Mouse (Mus musculus) ES-CJ7 (cell line): ENCODE results near the gene Pgbd1.

Source experiments
- DNase-seq: peaks from one replicate; pipeline ENCODE4 v3.0.0; 2011; ENCODE audit warnings: low read depth, low spot score

Gene Pgbd1

DNA sequence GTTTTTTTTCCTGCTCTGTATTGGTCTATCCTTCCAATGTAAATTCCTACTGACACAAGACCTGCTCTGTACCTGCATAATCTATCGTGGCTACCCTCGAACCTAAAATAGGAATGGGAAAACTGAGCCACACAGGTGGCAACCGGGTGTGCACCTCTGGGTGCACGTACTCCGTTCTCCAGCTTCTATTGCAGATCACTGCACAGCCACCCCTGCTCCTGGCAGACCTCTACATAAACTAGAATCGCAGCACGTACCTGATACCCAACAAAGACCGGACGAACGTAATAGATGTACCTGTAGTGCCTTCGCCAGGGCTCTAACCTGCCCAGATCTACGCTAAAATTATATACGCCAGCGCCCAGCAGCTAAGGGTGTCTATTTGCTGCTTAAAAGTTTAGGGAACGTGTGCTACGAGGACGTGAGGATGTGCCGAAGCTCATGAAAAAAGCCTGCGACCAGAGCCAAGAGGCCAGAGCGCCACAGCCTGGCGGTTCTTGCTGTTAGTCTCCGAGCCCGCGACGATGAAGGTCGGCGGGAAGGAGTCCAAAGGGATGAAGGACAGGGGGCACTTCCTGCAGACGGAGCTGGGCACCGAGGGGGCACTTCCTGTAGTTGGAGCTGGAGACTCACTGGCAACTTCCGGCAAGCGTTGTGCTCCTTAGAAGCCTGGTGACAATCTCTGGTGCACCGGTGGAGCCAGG is at the start of gene Pgbd1:
Gene Pgbd1 (minus strand): TSS at position 556 of the 704 bp plus-strand sequence.
- peak; percentile 84 for DNase-seq

DNA sequence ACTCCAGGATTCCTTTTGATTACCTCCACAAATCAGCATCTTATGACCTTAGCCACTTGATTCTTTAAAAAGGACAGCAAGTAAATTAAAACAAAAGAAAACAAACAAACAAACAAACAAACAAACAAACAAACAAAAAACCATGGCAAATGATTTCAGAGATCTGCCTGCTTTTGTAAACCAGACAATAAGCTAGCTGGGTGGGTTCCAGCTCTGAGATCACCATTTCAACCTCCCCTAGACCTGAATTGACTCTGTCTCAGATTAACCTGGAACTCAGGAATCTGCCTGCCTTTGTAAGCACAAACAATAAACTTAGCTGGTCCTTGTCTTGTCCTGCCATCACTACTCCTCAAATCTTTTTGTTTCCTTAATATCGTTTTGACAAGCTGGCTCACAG is 46.0 kb upstream of the Pgbd1 start:
- peak; percentile 47 for DNase-seq

DNA sequence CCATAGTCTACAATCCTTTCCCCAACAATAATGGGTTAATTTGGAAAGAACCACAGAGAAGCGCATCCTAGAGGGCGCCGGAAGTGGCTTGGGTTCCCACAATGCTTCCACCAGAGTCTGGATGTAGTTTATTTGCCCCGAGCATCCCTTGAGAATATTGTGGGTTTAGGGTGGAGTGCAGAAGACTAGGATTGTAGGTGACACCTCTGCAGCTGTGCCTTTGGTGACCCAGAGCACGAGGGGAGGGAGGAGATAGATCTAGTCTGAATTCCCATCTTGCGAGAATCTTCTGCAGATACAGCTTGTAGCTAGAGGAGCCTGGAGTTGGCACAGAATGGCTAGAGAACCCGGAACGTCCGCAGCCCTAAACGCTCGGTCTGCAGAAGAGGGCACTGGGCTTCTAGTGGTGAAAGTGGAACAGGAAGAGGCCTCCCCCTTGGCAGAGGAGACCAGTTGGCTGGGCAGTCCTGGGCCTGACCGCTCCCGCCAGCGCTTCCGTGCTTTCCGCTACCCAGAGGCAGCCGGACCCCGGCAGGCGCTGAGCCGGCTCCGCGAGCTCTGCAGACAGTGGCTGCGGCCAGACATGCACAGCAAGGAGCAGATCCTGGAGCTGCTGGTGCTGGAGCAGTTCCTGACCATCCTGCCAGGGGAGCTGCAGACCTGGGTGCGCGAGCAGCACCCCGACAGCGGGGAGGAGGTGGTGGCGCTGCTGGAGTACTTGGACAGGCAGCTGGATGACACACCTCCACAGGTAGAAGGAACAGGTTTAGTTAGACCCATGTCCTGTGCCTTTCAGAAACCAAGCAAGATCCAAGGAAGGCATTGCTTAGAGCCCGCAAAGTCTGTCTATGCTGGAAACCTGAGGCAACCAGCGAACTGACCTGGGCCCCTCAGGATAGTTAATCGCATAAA is 38.2 kb upstream of the Pgbd1 start, which contains the start of the genes Zkscan4 and Gm10065:
Gene Zkscan4 (plus strand): TSS at position 149 of the 912 bp plus-strand sequence.
Gene Gm10065 (minus strand): TSS at position 683 of the 912 bp plus-strand sequence.
- peak; percentile 43 for DNase-seq

GRCm38 (mm10) chr13:21472427-21472826 is 31.6 kb upstream of the Pgbd1 start:
- no peak for DNase-seq

DNA sequence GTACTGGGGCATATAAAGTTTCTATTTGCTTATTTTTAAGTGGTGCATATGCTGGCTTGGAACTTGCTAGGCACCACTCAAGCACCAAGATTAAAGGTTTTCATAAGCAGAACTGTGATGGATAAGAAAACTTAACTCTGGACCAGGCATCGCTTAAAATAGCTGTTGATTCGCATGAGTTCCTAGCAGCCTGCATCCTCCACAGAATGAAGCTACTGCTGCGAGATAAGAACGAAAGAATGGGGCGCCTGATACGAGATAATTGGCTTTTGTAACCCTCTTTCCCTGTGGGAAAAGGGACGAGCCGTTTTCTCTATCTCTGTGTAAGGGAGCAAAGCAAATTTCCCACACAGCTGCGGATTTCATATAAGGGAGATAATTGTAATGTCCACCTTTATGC is 28.2 kb upstream of the Pgbd1 start:
- no peak for DNase-seq

DNA sequence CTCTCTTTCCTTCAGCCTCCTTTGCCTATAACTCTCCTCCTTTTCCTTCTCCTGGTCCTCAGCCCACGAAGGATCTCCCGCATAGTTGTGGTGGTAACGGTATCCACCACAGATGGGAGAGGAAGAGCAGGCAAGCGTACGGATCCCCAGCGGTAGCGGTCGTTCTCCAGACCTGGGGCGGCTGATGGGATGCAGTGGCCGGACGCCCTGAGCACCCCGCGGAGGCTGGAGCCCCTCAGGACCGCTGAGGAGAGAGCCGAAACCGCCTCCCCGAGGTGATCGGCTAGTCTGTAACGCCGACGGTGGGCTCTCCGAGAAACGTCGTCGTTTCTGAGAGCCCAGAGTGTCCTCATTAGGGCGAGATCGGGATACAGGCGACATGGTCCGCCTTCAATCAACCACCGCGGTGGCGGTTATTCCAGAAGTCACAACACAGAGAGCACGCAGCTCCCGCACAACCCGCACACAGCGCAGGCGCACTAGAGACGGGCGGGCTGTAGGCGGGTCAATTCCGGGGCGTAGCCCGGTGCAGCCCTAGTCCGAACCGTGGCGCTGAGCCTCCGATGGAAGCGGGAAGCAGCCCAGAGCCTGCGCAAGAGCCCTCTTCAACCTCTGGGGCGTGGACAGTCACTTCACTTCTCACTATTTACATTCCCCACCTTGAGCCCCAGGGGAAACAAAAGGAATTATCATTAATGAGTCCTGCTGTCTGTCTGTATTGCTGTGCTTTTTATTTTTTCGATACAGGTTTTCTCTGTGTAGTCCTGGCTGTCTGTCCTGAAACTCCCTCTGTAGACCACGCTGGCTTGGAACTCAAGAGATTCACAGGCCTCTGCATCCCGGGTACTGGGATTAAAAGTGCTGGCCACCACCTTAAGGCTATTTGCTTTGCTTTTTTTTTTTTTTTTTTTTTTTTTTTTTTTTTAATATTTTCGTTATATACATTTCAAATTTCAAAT is 27.5 kb upstream of the Pgbd1 start, which contains the start of gene Nkapl:
Gene Nkapl (minus strand): TSS at position 449 of the 959 bp plus-strand sequence.
- DNase-seq = peak; percentile 93

DNA sequence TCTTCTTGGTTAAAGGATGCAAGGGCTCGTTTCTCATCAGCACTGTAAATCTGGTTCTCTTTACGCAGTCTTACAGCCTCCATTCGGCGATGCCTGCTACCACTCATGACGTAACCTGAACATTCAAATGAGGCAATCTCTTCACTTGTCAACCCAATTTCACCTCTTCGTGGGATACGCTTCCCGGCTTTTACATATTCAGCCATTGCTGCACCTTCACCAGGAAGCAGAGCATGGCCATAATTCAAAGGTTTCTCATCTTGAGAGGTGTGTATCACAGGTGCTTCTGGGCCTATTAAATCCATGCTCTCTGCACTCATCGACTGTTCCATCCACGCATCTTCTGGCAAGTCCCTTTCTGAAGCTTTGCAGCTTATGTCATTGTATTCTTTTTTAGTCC is 26.5 kb upstream of the Pgbd1 start:
- DNase-seq = no peak

- peak; percentile 71 for DNase-seq
Measured at GRCm38 (mm10) chr13:21462516-21462915, 21.7 kb upstream of the Pgbd1 start.

DNA sequence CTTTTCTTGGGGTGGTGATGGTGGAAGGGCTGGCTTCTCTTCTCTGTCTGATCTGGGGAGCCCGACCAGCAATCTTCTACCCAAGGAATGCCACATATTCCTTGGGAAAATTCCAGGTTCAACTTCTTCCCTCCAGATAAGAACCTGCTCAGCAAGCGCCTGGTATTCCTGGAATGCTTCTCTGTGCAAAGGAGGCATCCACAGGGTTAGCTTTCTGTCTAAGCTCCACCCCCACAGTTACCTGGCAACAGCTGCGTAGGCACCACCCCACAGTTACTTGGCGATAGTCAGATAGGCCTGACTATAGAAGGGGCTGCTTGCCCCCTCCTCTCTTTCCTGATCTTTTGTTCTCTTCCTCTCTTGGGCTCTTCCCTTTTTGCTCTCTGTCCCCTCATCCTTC is 15.5 kb upstream of the Pgbd1 start:
- peak; percentile 86 for DNase-seq

DNA sequence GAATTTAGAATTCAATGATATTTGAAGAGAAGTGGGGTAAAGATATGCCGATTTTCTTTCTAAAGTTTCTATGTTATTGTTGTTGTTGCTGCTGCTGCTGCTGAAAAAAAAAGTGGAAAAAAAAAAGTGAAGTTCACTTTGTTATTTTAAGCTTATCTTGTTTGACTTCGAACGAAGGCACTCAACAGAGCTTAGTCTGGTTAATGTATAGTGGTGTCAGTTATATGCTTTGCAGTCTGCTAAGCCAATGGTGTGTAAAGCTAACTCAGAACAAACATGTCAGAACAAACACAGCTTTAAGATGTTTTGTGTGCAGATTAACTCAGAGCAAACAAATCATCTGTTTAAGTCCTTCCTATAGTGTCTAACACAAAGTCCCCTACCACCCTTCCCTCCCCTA is 13.3 kb upstream of the Pgbd1 start:
- no peak for DNase-seq

- DNase-seq = peak; percentile 90
Measured at GRCm38 (mm10) chr13:21453449-21453848, 12.6 kb upstream of the Pgbd1 start, which contains the start of gene Zscan26. TSS of gene Zscan26 (minus strand) at chr13:21453730.

- no peak for DNase-seq
Measured at GRCm38 (mm10) chr13:21453042-21453441, 12.2 kb upstream of the Pgbd1 start.

- no peak for DNase-seq
Measured at GRCm38 (mm10) chr13:21447856-21448614, 7.2 kb upstream of the Pgbd1 start.

- no peak for DNase-seq
Measured at GRCm38 (mm10) chr13:21446796-21447195, 5.9 kb upstream of the Pgbd1 start.

- no peak for DNase-seq
Measured at GRCm38 (mm10) chr13:21441207-21441572, 332 bp upstream of the Pgbd1 start.

DNA sequence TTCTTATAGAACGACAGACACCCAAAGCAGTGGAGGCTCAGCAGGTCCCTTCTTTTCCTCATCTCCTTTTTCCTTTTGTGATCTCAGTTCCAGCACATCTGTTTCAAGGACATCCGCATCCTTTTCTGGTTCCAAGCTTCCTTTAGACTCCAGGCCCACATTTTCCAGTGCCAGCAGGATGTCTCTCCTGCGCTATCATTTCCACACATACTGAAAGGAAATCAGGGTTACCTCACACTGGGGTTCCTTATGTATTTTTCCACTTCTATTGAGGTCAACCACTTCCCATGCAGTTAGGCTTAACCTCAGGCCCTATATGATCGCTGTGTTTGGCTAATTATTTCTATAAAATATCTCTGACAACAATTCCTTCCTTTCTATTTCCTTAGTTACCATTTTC is 5.4 kb downstream of the Pgbd1 start:
- DNase-seq = no peak

DNA sequence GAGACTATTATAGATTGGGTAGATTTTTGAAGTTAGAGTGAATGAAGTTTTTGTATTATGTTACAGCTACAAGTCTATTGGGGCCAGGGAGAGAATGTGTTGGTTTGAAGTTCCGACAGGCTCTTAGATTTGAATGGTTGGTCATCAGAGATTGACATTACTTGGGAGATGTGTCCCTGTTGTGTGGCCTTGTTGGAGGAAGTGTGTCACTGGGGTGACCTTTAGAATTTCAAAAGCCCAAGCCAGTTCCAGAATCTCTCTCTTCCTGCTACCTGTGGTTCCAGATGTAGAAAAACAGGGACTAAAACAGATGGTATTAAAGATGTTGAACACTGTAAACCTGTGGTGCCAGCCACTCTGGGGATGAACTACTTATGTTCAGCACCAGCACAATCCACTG is 13.2 kb downstream of the Pgbd1 start:
- DNase-seq = no peak

DNA sequence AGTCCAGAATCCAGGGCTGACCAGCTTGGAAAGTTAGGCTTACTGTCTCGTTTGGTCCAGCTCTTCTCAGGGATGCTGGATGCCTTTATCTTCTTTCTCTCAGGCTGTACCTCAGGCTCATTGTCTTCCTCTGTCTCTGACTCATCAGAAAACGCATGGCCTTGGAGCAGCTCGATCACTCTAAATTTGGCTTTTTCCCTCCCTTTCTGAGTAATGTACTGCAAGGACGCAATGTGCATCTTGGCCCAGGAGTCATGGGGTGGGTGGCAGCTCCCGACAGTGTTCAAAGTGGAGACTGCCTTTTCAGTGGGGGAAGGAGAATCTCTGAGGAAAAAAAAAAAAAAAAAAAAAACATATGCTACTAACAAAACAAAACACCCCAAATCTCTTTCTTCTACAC is 17.6 kb downstream of the Pgbd1 start:
- no peak for DNase-seq

DNA sequence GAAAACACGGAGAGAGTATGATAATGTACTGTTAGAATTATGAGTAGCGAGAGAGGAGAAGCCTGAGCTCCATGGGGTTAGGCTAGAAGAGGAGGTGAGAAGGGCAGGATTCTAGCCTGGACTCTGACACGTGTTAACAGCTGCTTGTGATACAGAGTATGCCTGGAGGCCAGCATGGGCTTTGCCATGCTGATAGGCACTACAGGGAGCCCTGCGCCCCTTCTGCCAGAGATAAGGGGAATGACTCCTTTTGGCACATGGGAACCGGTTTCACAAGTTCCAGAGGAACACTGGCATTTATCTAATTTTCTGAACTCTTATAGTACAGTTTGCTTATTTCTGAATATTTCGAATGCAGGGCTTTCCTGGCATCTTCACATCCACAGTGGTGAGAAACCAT is 22.0 kb downstream of the Pgbd1 start:
- no peak for DNase-seq

GRCm38 (mm10) chr13:21417298-21418010 is 23.4 kb downstream of the Pgbd1 start:
- DNase-seq = no peak
